Mouse (Mus musculus) heart, adult 2 months (tissue): ENCODE measurements around the gene Bsx. TPM values are rescaled to one million over a fixed set of nuclear protein-coding genes. Genes with fewer than 3 reads are reported as not detected.

ENCODE experiments used
- DNase-seq, 2 experiments: peaks; one replicate each; pipeline ENCODE4 v3.0.0; 2021
- H3K27ac ChIP-seq: fragments of 200-600 bp; 2 replicates; pipeline ENCODE4 v1.8.1; 2022
- H3K27me3 ChIP-seq: fragments of 200-500 bp; 2 replicates; pipeline ENCODE4 v1.6.1; 2012; ENCODE audit warnings: mild to moderate bottlenecking, low read length, inconsistent platforms, mixed read lengths; ENCODE audit not compliant: control insufficient read depth, insufficient read depth
- H3K36me3 ChIP-seq: fragments of 200-500 bp; 2 replicates; pipeline ENCODE4 v1.6.1; 2012; ENCODE audit warnings: low read length, inconsistent platforms; ENCODE audit not compliant: control insufficient read depth, insufficient read depth
- H3K4me1 ChIP-seq: fragments of 200-500 bp; 2 replicates; pipeline ENCODE4 v1.6.1; 2011; ENCODE audit warnings: low read length; ENCODE audit not compliant: control insufficient read depth, insufficient read depth
- H3K4me3 ChIP-seq: fragments of 200-600 bp; 2 replicates; pipeline ENCODE4 v1.8.1; 2022
- H3K79me2 ChIP-seq: fragments of 200-500 bp; replicated peaks from 2 replicates; pipeline ENCODE4 v1.6.1; 2012; ENCODE audit warnings: mild to moderate bottlenecking, inconsistent platforms, low read length, moderate library complexity, mixed read lengths; ENCODE audit not compliant: control insufficient read depth, insufficient read depth
- H3K9ac ChIP-seq: fragments of 200-500 bp; 2 replicates; pipeline ENCODE4 v1.6.1; 2012; ENCODE audit warnings: low read depth, mild to moderate bottlenecking, control low read depth, inconsistent platforms, low read length, mixed read lengths
- CTCF ChIP-seq: fragments of 200-600 bp; IDR thresholded peaks from 2 replicates; pipeline ENCODE4 v1.8.1; 2022; ENCODE audit warnings: antibody characterized with exemption, mild to moderate bottlenecking, moderate library complexity
- EP300 ChIP-seq: fragments of 200-500 bp; IDR thresholded peaks from 2 replicates; pipeline ENCODE4 v1.6.1; 2011; ENCODE audit warnings: low read depth, low read length, control low read depth; ENCODE audit not compliant: insufficient read depth
- POLR2A ChIP-seq: fragments of 200-500 bp; IDR thresholded peaks from 2 replicates; pipeline ENCODE4 v1.6.1; 2011; ENCODE audit warnings: mild to moderate bottlenecking, low read depth, low read length, control low read depth; ENCODE audit not compliant: insufficient read depth
- WGBS: fragments of 180-500 bp; shearing (Covaris S2); methylation state at CpG from one replicate; pipeline ENCODE4 v1.1.7; 2018; 5-methylcytosine and 5-hydroxymethylcytosine counted together
- intact Hi-C: fragments of 180-260 bp; cut with DNase I; formaldehyde crosslinking; loops from one replicate; pipeline ENCODE4 v1.15.1; 2025
- polyA plus RNA-seq: library from polyadenylated mRNA; depleted of rRNA; stranded (reverse); fragments of >200 nt; gene quantifications from 2 replicates; pipeline ENCODE4 v1.2.3, GENCODE M21; 2012; rRNA removed
- total RNA-seq, 2 experiments: library from RNA; stranded (reverse); gene quantifications; 2 replicates each; pipeline ENCODE4 v1.2.3; 2021

Bsx gene
- total and polyA plus RNA-seq, 3 experiments, result not detected

- H3K36me3 ChIP-seq, result no peaks in the 10 kb centered on the region
- 75% methylated on average over 8 of the region's 8 CpGs for WGBS
- no peak for TF ChIP-seq EP300
- TF ChIP-seq POLR2A, result no peak
- TF ChIP-seq CTCF, result no peak
- no peaks in the 10 kb centered on the region for H3K4me1 ChIP-seq
- no peaks in the 10 kb centered on the region for H3K79me2 ChIP-seq
- no peak overlapping the region for H3K27ac ChIP-seq
- no peak overlapping the region for H3K4me3 ChIP-seq
- no peak for DNase-seq
- H3K27me3 ChIP-seq, result no peaks in the 10 kb centered on the region
- intact Hi-C loops, result no loop called here
- no peak overlapping the region for H3K9ac ChIP-seq
These were observed 34.5 kb downstream of the Bsx start for GRCm38 (mm10) chr9:40908411-40908810.

- DNase-seq, result no peak
- Histone ChIP-seq H3K36me3 (no peaks in the 10 kb centered on the region), H3K9ac (no peak overlapping the region), H3K4me3 (no peak overlapping the region), H3K27ac (no peak overlapping the region), H3K79me2 (no peaks in the 10 kb centered on the region), H3K4me1 (no peaks in the 10 kb centered on the region), H3K27me3 (no peaks in the 10 kb centered on the region)
- WGBS, result 73% methylated on average over 7 of the region's 7 CpGs
- intact Hi-C loops, result no loop called here
- TF ChIP-seq CTCF (no peak), POLR2A (no peak), EP300 (no peak)
These were observed 35.0 kb downstream of the Bsx start for GRCm38 (mm10) chr9:40908915-40909314.

GRCm38 (mm10) chr9:40917871-40918613, 44.1 kb downstream of the Bsx start:
- no peaks in the 10 kb centered on the region for H3K27me3 ChIP-seq

DNA sequence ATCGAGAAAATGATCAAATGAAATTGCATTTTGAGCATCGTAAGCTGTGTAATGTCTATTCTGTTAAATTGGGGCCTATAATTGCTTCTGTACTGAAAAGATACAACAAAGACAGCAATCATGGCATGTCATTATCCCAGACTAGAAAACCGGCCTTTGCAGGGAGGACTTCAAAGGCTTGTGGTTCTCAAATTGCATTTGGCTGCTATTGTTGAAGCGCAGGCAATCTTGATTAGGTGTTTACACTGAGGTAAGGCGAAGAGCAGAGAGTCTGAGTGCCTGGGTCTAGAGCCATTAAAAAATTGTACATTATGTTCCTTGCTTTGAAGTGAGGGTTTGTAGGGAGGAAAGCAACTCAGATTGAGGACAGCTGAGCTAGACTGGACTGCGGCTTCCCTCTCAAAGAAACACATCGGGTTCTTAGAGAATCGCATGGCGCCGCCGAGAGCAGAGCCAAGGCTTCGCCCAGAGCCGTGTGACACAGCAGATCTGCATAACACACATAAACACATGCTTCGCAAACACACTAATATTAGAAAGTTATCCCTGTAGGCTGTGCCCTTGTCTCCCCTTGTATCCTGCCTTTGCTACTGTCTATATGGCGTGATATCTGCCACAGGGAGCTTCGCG, 53.5 kb downstream of the Bsx start:
- DNase-seq, result no peak
- WGBS, result 88% methylated on average over 17 of the region's 17 CpGs
- intact Hi-C loops, result no loop called here
- no peaks in the 10 kb centered on the region for H3K36me3 ChIP-seq
- no peak for TF ChIP-seq EP300
- no peak for TF ChIP-seq CTCF
- TF ChIP-seq POLR2A, result no peak
- H3K9ac ChIP-seq, result no peak overlapping the region
- no peak overlapping the region for H3K4me3 ChIP-seq
- no peak overlapping the region for H3K27ac ChIP-seq
- H3K79me2 ChIP-seq, result no peaks in the 10 kb centered on the region
- no peaks in the 10 kb centered on the region for H3K4me1 ChIP-seq
- no peaks in the 10 kb centered on the region for H3K27me3 ChIP-seq

More at GRCm38 (mm10) chr9:40917871-40918613, 44.1 kb downstream of the Bsx start:
- WGBS, result 58% methylated on average over 12 of the region's 12 CpGs
- TF ChIP-seq EP300 (no peak), CTCF (no peak), POLR2A (no peak)
- H3K27ac ChIP-seq, result no peak overlapping the region
- intact Hi-C loops, result no loop called here
- no peak overlapping the region for H3K9ac ChIP-seq
- H3K4me1 ChIP-seq, result no peaks in the 10 kb centered on the region
- no peak overlapping the region for H3K4me3 ChIP-seq
- no peaks in the 10 kb centered on the region for H3K79me2 ChIP-seq
- H3K36me3 ChIP-seq, result no peaks in the 10 kb centered on the region
- DNase-seq, result no peak

Other genes with a start within 250 kb of the Bsx start
- gene Gm21915, start 203.5 kb upstream of the Bsx start, total RNA-seq, result not detected
- not detected in 2 replicates for gene Gm21915, start 203.5 kb upstream of the Bsx start, polyA plus RNA-seq
- 1 to 10 TPM; 4.4 to 5.5 TPM for gene Clmp, start 188.2 kb upstream of the Bsx start, total RNA-seq
- 2.8 and 3.1 TPM in 2 replicates for gene Clmp, start 188.2 kb upstream of the Bsx start, polyA plus RNA-seq
- gene Hspa8, start 73.1 kb upstream of the Bsx start, total RNA-seq, result 1,000 to 10,000 TPM; 1,540 to 1,554 TPM
- gene Hspa8, start 73.1 kb upstream of the Bsx start, polyA plus RNA-seq, result 2,007 and 3,319 TPM in 2 replicates
- gene Jhy, start 90.0 kb downstream of the Bsx start, total RNA-seq, result not detected
- 0.10 TPM in 1 of 2 replicates, not detected in the other for gene Jhy, start 90.0 kb downstream of the Bsx start, polyA plus RNA-seq
- not detected for gene Crtam, start 130.5 kb downstream of the Bsx start, total RNA-seq
- gene Crtam, start 130.5 kb downstream of the Bsx start, polyA plus RNA-seq, result 0.12 TPM in 1 of 2 replicates, not detected in the other